Mouse (Mus musculus) naive thymus-derived CD4-positive, alpha-beta T cell, adult 2 months (primary cell): ENCODE measurements around the gene Trim39.

Source experiments
- DNase-seq: peaks from one replicate; pipeline ENCODE4 v3.0.0-alpha.2; 2011; ENCODE audit warnings: low read depth

Trim39 gene

GRCm38 (mm10) chr17:36248886-36249285, 23.2 kb downstream of the Trim39 start:
- DNase-seq, result no peak

GRCm38 (mm10) chr17:36245741-36246140, 26.3 kb downstream of the Trim39 start:
- peak; percentile 41 for DNase-seq

- DNase-seq, result no peak
Measured at GRCm38 (mm10) chr17:36244031-36244430, 28.0 kb downstream of the Trim39 start.

- no peak for DNase-seq
Measured at GRCm38 (mm10) chr17:36240637-36241213, 31.3 kb downstream of the Trim39 start.

GRCm38 (mm10) chr17:36237321-36237921, 34.6 kb downstream of the Trim39 start:
- DNase-seq, result peak; percentile 37

- DNase-seq, result peak; percentile 67
Measured at GRCm38 (mm10) chr17:36235300-36235699, 36.7 kb downstream of the Trim39 start.

- DNase-seq, result no peak
Measured at GRCm38 (mm10) chr17:36233572-36233971, 38.5 kb downstream of the Trim39 start.

- DNase-seq, result peak; percentile 100
Measured at GRCm38 (mm10) chr17:36231318-36231717, 40.7 kb downstream of the Trim39 start.

GRCm38 (mm10) chr17:36229046-36229445, 43.0 kb downstream of the Trim39 start:
- DNase-seq, result peak; percentile 72

GRCm38 (mm10) chr17:36226921-36227320, 45.1 kb downstream of the Trim39 start:
- DNase-seq, result peak; percentile 88

- DNase-seq, result no peak
Measured at GRCm38 (mm10) chr17:36225231-36225824, 46.7 kb downstream of the Trim39 start.

GRCm38 (mm10) chr17:36224451-36224850, 47.6 kb downstream of the Trim39 start:
- no peak for DNase-seq

- DNase-seq, result no peak
Measured at GRCm38 (mm10) chr17:36218594-36219155, 53.4 kb downstream of the Trim39 start.

GRCm38 (mm10) chr17:36215586-36215985, 56.5 kb downstream of the Trim39 start:
- DNase-seq, result no peak
